Mouse (Mus musculus): ENCODE data around the gene Zfp46. TPM values are rescaled to one million over a fixed set of nuclear protein-coding genes. Genes with fewer than 3 reads are reported as not detected.
A peak's percentile ranks its signal among the peaks of the same experiment; 100 is the strongest.

Zfp46 gene
- polyA plus RNA-seq, 1 experiment from 2014 or later: 18.3 TPM

GRCm38 (mm10) chr4:136312616-136313015, 28.1 kb downstream of the Zfp46 start:
- peak overlapping the region; percentile 15; the same call in 1 of the 2 replicates for H3K9ac ChIP-seq
- H3K27me3 ChIP-seq: no peaks in the 10 kb centered on the region
- 3% methylated on average over 4 of the region's 4 CpGs for WGBS
- peak overlapping the region; percentile 68 for H3K4me2 ChIP-seq
- no peak overlapping the region for H3K27ac ChIP-seq
- peak overlapping the region; percentile 98 for H3K4me3 ChIP-seq
- H3K36me3 ChIP-seq: peaks cover 15% of the 10 kb centered on the region
- ATAC-seq (replicated peaks; ENCODE audit: insufficient number of reproducible peaks, insufficient read depth, low FRiP score, low read depth): no peak
- H3K4me1 ChIP-seq (replicated peaks): peaks cover 32% of the 10 kb centered on the region
- H3K9me3 ChIP-seq (replicated peaks): no peaks in the 10 kb centered on the region

- peaks cover 57% of the 10 kb centered on the region for H3K36me3 ChIP-seq
- no peak for ATAC-seq (replicated peaks; ENCODE audit: insufficient number of reproducible peaks, insufficient read depth, low FRiP score, low read depth)
- H3K4me2 ChIP-seq: no peak overlapping the region
These were observed 33.2 kb downstream of the Zfp46 start for GRCm38 (mm10) chr4:136317667-136318066.

GRCm38 (mm10) chr4:136320016-136320415, 35.5 kb downstream of the Zfp46 start:
- H3K4me1 ChIP-seq (replicated peaks): peaks cover 1% of the 10 kb centered on the region; the same call in 1 of the 2 replicates
- H3K27ac ChIP-seq: no peak overlapping the region
- 68% methylated on average over 4 of the region's 4 CpGs for WGBS
- no peak overlapping the region for H3K4me3 ChIP-seq
- no peak overlapping the region for H3K9ac ChIP-seq
- no peaks in the 10 kb centered on the region for H3K9me3 ChIP-seq (replicated peaks)
- no peak for ATAC-seq (replicated peaks; ENCODE audit: insufficient number of reproducible peaks, insufficient read depth, low FRiP score, low read depth)
- peaks cover 67% of the 10 kb centered on the region for H3K36me3 ChIP-seq
- no peaks in the 10 kb centered on the region for H3K27me3 ChIP-seq
- H3K4me2 ChIP-seq: no peak overlapping the region

More at GRCm38 (mm10) chr4:136317667-136318066, 33.2 kb downstream of the Zfp46 start:
- Histone ChIP-seq H3K27ac (no peak overlapping the region), H3K27me3 (no peaks in the 10 kb centered on the region), H3K4me1 (replicated peaks) (peaks cover 19% of the 10 kb centered on the region), H3K9me3 (replicated peaks) (no peaks in the 10 kb centered on the region), H3K9ac (no peak overlapping the region), H3K4me3 (no peak overlapping the region)
- 94% methylated on average over 4 of the region's 4 CpGs for WGBS

GRCm38 (mm10) chr4:136324226-136324625, 39.7 kb downstream of the Zfp46 start:
- no peak overlapping the region for H3K27ac ChIP-seq
- no peak overlapping the region for H3K4me3 ChIP-seq
- peaks cover 51% of the 10 kb centered on the region for H3K36me3 ChIP-seq
- no peak overlapping the region for H3K9ac ChIP-seq
- no peak overlapping the region for H3K4me2 ChIP-seq
- H3K4me1 ChIP-seq (replicated peaks): peaks cover 5% of the 10 kb centered on the region
- H3K27me3 ChIP-seq: no peaks in the 10 kb centered on the region
- WGBS: 37% methylated on average over 2 of the region's 2 CpGs
- no peak for ATAC-seq (replicated peaks; ENCODE audit: insufficient number of reproducible peaks, insufficient read depth, low FRiP score, low read depth)
- H3K9me3 ChIP-seq (replicated peaks): no peaks in the 10 kb centered on the region

GRCm38 (mm10) chr4:136327238-136327637, 42.8 kb downstream of the Zfp46 start:
- peaks cover 39% of the 10 kb centered on the region for H3K36me3 ChIP-seq
- no peaks in the 10 kb centered on the region for H3K27me3 ChIP-seq
- no peak overlapping the region for H3K4me2 ChIP-seq
- H3K9ac ChIP-seq: no peak overlapping the region
- no peak overlapping the region for H3K4me3 ChIP-seq
- H3K9me3 ChIP-seq (replicated peaks): no peaks in the 10 kb centered on the region
- H3K4me1 ChIP-seq (replicated peaks): peaks cover 5% of the 10 kb centered on the region; the same call in 1 of the 2 replicates
- WGBS: 55% methylated on average over 5 of the region's 5 CpGs
- no peak for ATAC-seq (replicated peaks; ENCODE audit: insufficient number of reproducible peaks, insufficient read depth, low FRiP score, low read depth)
- peak overlapping the region; percentile 42; the same call in 1 of the 2 replicates for H3K27ac ChIP-seq

GRCm38 (mm10) chr4:136328115-136328514, 43.6 kb downstream of the Zfp46 start:
- Histone ChIP-seq H3K27ac (no peak overlapping the region), H3K9me3 (replicated peaks) (no peaks in the 10 kb centered on the region), H3K27me3 (no peaks in the 10 kb centered on the region), H3K4me2 (no peak overlapping the region), H3K36me3 (peaks cover 41% of the 10 kb centered on the region), H3K4me1 (replicated peaks) (peaks cover 8% of the 10 kb centered on the region; the same call in 1 of the 2 replicates), H3K4me3 (no peak overlapping the region), H3K9ac (no peak overlapping the region)
- ATAC-seq (replicated peaks; ENCODE audit: insufficient number of reproducible peaks, insufficient read depth, low FRiP score, low read depth): no peak

- H3K36me3 ChIP-seq: peaks cover 42% of the 10 kb centered on the region
- no peaks in the 10 kb centered on the region for H3K27me3 ChIP-seq
- H3K9me3 ChIP-seq (replicated peaks): no peaks in the 10 kb centered on the region
- ATAC-seq (replicated peaks; ENCODE audit: insufficient number of reproducible peaks, insufficient read depth, low FRiP score, low read depth): no peak
- no peak overlapping the region for H3K27ac ChIP-seq
- H3K4me3 ChIP-seq: no peak overlapping the region
- no peak overlapping the region for H3K4me2 ChIP-seq
- 93% methylated on average over 3 of the region's 3 CpGs for WGBS
- H3K4me1 ChIP-seq (replicated peaks): peaks cover 23% of the 10 kb centered on the region
- no peak overlapping the region for H3K9ac ChIP-seq
These were observed 47.2 kb downstream of the Zfp46 start for GRCm38 (mm10) chr4:136331709-136332108.

GRCm38 (mm10) chr4:136333191-136333590, 48.7 kb downstream of the Zfp46 start:
- no peak overlapping the region for H3K4me3 ChIP-seq
- H3K27me3 ChIP-seq: no peaks in the 10 kb centered on the region
- peaks cover 22% of the 10 kb centered on the region for H3K4me1 ChIP-seq (replicated peaks)
- H3K9ac ChIP-seq: no peak overlapping the region
- H3K36me3 ChIP-seq: peaks cover 41% of the 10 kb centered on the region
- ATAC-seq (replicated peaks; ENCODE audit: insufficient number of reproducible peaks, insufficient read depth, low FRiP score, low read depth): no peak
- WGBS: 61% methylated on average over 3 of the region's 3 CpGs
- H3K4me2 ChIP-seq: no peak overlapping the region
- H3K27ac ChIP-seq: no peak overlapping the region
- no peaks in the 10 kb centered on the region for H3K9me3 ChIP-seq (replicated peaks)

- ATAC-seq (replicated peaks; ENCODE audit: insufficient number of reproducible peaks, insufficient read depth, low FRiP score, low read depth): peak; percentile 53; the same call in 1 of the 2 replicates
- Histone ChIP-seq H3K36me3 (peaks cover 41% of the 10 kb centered on the region), H3K4me2 (no peak overlapping the region), H3K4me3 (no peak overlapping the region), H3K27ac (peak overlapping the region; percentile 83), H3K27me3 (no peaks in the 10 kb centered on the region), H3K9ac (no peak overlapping the region), H3K9me3 (replicated peaks) (no peaks in the 10 kb centered on the region), H3K4me1 (replicated peaks) (peaks cover 22% of the 10 kb centered on the region)
- 32% methylated on average over 2 of the region's 2 CpGs for WGBS
These were observed 50.6 kb downstream of the Zfp46 start for GRCm38 (mm10) chr4:136335065-136335464.

- H3K36me3 ChIP-seq: peaks cover 35% of the 10 kb centered on the region
These were observed 52.6 kb downstream of the Zfp46 start for GRCm38 (mm10) chr4:136337129-136337528.

More at GRCm38 (mm10) chr4:136337129-136337528, 52.6 kb downstream of the Zfp46 start:
- Histone ChIP-seq H3K27me3 (no peaks in the 10 kb centered on the region), H3K9me3 (replicated peaks) (no peaks in the 10 kb centered on the region), H3K4me2 (no peak overlapping the region), H3K27ac (no peak overlapping the region), H3K9ac (no peak overlapping the region), H3K4me1 (replicated peaks) (peaks cover 22% of the 10 kb centered on the region), H3K4me3 (no peak overlapping the region)
- WGBS: 42% methylated on average over 4 of the region's 4 CpGs
- ATAC-seq (replicated peaks; ENCODE audit: insufficient number of reproducible peaks, insufficient read depth, low FRiP score, low read depth): no peak
